Mouse (Mus musculus) CD4-positive helper T cell, adult 2 months (primary cell): ENCODE measurements at regions not wholly inside any gene's neighbourhood (a gene's known extent, or its start where the extent isn't known, plus 50 kb on each side); places are given as distances from the start of the nearest gene placed in this dataset.

ENCODE experiments used
- DNase-seq: peaks from one replicate; pipeline ENCODE4 v3.0.0-alpha.2; 2012; ENCODE audit warnings: low read depth, missing footprints, low spot score

DNA sequence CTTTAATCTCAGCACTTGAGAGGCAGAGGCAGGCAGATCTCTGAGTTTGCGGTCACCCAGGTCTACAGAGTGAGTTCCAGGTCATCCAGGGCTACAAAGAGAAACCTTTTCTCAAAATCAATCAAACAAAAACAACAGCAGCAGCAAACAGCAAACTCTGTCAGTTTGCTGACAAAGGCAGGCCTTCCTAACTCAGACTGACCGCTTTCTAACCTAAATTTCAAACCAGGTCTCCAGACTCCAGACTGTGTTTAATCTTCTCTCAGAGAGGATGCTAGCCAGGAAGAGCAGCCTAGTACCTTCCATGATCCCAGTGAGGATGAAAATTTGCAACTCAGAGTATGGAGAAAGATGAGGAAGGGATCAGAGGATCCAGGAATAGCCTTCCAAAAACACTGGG is 185.7 kb upstream of the Cpeb2 start:
- DNase-seq = no peak

GRCm38 (mm10) chr5:43048196-43049050 is 184.5 kb upstream of the Cpeb2 start:
- no peak for DNase-seq

DNA sequence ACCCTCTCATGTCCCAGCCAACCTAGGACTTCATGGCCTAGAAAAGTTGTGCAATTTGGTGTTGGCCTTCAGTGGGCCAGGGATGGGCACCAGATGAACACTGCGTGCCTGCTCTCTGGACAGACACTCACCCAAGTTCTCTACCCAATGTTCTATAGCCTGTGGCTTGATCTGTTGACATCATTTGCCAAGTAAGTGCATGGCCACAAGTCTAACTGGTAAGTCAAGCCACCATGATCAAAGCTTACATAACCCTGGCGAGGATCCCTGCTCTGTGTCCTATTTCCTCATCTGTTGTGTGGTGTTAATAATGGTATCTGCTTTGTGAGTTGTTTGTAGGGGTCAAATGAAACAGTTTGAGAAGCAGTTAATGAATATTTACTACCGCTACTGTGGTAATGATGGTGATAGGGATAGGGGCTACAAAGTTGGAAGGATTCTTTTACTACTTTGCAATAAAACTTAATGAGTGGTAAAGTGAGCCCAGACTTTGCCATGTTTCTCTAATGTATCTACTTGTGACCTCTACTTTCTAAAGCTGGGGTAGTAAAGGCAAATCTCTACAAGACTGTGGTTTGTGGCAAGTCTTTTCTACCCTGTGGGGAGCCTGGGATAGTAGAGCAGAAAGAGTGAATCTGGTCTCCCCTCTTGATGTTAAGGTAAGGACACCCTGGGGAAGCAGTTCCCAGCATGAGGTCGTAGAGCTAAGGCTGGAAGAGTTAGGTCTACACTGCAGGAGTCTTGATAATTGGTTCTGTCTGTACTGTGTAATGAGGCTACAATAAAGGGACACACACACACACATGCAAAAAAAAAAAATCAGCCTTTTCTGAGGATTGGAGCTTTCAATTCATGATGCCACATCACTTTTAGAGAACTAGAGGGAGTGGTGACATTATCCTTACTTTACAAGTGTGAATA is 183.3 kb upstream of the Cpeb2 start:
- no peak for DNase-seq

DNA sequence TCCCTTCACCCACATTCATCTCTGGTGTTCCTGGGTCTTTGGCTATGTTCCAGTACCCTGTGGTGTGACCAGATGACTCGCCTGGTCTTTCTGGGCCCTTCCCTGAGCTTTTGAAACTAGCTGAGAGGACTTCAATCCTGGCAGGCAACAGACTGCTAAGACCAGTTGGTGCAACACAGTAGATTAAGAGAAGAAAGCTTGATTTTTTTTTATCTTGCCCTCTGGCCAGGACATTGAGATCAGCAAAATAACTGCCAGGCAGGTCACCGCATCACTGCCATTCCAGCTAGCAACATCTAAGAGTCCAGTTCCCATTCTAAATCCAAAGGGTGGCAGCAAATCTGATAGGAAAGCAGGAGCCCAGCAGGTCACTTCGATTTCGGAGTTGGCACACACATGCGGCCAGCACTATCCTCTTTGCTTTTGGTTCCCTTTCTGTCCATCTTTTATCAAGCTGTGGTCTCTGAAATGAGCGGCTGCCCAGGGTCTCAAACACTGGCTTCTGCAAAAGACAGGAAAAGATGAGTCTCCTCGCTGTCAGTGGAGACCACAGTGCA is 181.9 kb upstream of the Cpeb2 start:
- DNase-seq = no peak

DNA sequence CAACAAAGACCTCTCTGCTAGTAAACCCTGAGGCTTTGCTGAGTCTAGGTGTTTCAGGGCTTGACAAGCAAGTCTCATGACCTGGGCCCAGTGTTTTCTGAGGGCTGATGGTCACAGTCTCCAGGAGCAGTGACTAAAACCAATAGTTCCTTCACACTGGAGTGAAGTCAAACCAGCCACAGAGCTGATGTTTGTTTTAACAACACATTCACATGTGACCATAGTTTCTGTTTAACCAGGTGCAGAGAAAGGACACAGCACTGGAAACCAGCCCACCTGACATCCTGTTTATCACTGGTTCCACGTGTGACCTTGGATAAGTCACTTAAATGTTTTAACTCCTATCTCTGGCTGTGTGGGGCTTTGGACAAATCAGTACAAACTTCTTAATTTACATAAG is 180.3 kb upstream of the Cpeb2 start:
- no peak for DNase-seq

DNA sequence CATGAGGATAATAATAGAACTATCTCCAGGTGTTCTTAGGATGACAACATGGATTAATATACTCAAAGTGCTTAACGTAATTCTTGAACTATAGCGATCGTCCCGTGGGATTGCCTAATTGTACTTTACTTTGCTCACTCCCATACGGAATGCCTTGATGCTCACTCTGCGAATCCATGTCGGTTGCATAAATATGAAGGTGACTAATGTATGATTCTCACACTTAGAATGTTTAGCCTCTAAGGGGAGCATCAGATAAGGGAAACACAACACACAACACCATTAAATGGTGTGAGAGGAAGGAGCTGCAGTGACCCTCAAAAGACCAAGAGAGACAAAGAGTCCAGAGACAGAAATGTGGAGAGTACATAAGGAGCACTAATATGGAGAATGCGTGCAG is 178.4 kb upstream of the Cpeb2 start:
- no peak for DNase-seq

- DNase-seq = no peak
Observed at GRCm38 (mm10) chr5:43055111-43055710, 177.8 kb upstream of the Cpeb2 start.

- no peak for DNase-seq
Observed at GRCm38 (mm10) chr5:43056486-43056885, 176.5 kb upstream of the Cpeb2 start.

DNA sequence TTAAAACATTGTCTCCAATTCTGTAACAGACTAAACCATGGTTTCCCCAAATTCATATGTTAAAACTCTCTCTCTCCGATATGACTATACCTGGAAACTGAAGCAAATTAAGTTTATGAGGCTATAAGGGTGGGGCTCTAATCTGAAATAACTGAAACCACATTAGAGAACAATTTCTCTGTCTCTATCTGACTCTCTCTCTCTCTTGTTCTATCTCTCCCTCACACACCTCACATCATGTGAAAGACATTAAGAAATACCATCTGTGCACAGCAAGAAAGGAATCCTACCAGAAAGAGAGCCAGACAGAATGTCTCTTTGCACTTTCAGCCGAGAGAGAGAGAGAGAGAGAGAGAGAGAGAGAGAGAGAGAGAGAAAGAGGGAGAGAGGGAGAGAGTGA is 171.7 kb upstream of the Cpeb2 start:
- no peak for DNase-seq

GRCm38 (mm10) chr5:43061797-43062391 is 171.1 kb upstream of the Cpeb2 start:
- no peak for DNase-seq

- no peak for DNase-seq
Observed at GRCm38 (mm10) chr5:43062499-43062898, 170.5 kb upstream of the Cpeb2 start.

DNA sequence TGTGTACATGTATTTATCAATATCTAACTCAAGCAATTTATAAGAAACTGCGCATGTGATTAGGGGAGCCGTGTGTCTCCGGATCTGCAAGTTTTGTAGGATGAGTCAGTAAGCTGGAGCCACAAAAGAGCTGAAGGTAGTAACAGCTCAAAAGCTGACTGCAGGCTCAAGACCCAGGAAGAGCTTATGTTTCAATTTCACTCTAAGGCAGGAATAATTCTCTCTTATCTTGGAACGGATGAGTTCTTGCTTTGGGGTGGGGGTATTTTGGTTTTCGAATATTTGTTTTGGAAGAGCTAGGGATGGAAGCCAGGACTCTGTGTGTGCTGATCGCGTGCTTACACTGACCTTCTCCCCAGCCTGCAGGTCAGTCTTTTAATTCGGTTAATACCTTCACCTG is 169.6 kb upstream of the Cpeb2 start:
- no peak for DNase-seq

DNA sequence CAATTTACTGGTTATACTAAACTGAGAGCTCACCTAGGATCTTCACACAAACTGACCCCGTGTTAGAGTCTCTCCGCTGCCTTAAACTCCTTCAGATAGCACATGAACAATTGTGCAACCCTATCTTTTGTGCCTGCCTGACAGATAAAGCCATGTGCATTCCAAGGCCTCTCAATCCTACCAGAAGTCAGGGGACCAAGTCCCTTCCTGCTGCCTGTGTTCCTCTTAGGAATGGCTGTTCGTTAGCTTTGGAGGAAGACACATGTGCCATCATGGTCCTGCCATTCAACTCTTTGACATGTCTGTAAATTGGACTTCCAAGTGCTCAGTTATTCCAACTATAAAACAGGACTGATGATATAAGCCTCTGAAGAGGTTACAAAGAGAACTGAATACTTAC is 161.4 kb upstream of the Cpeb2 start:
- DNase-seq = no peak

DNA sequence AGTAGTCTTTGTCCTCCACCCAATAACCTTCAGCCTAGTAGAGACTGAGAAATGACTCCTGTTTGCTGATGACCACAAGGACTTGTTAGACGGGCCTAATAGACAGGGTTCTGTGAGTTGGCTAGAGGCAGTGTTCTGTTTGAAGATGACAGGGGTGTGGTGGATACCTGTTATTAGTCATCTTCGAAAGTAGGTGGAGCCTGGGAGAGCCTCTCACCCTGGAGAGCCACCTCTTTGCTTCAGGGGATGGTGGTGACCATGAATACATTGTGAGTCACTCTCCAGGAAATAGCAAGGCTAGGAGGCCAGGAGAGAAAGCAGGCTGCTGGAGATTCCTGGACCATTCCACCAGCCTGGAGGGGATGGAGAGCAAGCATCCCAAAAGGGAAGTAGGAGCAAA is 160.6 kb upstream of the Cpeb2 start:
- no peak for DNase-seq

DNA sequence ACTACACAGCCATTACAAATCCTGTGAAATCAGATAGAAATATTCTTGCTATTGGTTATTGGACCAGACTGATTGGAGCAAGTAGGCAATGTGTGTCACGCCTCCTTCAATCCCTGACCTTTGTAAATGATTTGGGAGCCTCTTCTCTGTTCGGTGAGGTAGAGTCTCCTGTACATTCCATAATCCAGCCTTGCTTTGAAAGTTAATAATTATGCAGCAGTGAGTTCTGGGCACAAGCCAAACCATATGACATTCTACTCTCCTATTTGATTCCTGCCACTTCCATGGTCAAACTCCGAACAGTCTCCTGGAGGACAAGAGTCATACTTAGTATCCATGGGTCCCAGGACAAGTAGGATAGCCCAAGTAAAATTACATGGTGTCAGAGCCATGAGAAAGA is 158.4 kb upstream of the Cpeb2 start:
- DNase-seq = no peak

DNA sequence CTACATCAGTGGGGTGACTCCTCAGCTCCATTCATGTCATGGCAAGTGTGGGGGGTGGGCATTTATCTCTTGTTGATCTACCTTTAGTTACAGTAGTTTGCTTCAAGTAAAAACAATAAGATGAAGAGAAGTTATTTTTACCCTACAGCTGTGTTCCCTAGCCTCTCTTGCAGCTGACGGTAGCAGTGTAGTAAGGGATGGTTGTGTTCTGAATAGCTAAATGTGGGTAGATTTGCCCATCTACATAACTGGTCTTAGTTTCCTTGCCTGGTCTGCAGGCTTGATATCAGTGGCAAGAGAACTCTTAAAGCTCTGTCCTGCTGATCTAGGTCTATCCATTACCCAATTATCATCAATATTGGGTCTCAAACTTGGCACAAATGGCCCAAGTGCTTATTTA is 152.7 kb upstream of the Cpeb2 start:
- no peak for DNase-seq

GRCm38 (mm10) chr5:43081561-43082534 is 151.1 kb upstream of the Cpeb2 start:
- DNase-seq = no peak

GRCm38 (mm10) chr5:43087077-43087476 is 145.9 kb upstream of the Cpeb2 start:
- DNase-seq = no peak

GRCm38 (mm10) chr5:43087907-43088387 is 145.0 kb upstream of the Cpeb2 start:
- no peak for DNase-seq
